Mouse (Mus musculus) intestine, embryonic 16.5 days (tissue): ENCODE results near the gene Gpld1. TPM values are rescaled to one million over a fixed set of nuclear protein-coding genes. Genes with fewer than 3 reads are reported as not detected.

Source experiments
- ATAC-seq: fragments of 200-750 bp; cut with Nextera tagmentation; 2 replicates; pipeline ENCODE4 v1.8.0; 2017; ENCODE audit warnings: moderate TSS enrichment, moderate library complexity
- H3K27ac ChIP-seq: fragments of 300-500 bp; sonication (generic); 2 replicates; pipeline ENCODE4 v1.5.1; 2014; ENCODE audit warnings: mild to moderate bottlenecking, low read length
- H3K27me3 ChIP-seq: fragments of 300-500 bp; sonication (generic); replicated peaks from 2 replicates; pipeline ENCODE4 v1.6.1; 2014; ENCODE audit warnings: low read length, control low read depth, mixed read lengths; ENCODE audit not compliant: control insufficient read depth, insufficient read depth
- H3K36me3 ChIP-seq: fragments of 300-500 bp; sonication (generic); 2 replicates; pipeline ENCODE4 v1.6.1; 2014; ENCODE audit warnings: low read length, control low read depth; ENCODE audit not compliant: control insufficient read depth, insufficient read depth
- H3K4me1 ChIP-seq: fragments of 300-500 bp; sonication (generic); 2 replicates; pipeline ENCODE4 v1.6.1; 2014; ENCODE audit warnings: low read length, control low read depth, mixed read lengths; ENCODE audit not compliant: control insufficient read depth, insufficient read depth
- H3K4me2 ChIP-seq: fragments of 300-500 bp; sonication (generic); 2 replicates; pipeline ENCODE4 v1.6.1; 2014; ENCODE audit warnings: low read depth, low read length, control low read depth
- H3K4me3 ChIP-seq: fragments of 300-500 bp; sonication (generic); 2 replicates; pipeline ENCODE4 v1.5.1; 2014; ENCODE audit warnings: mild to moderate bottlenecking, low read length
- H3K9ac ChIP-seq: fragments of 300-500 bp; sonication (generic); 2 replicates; pipeline ENCODE4 v1.6.1; 2014; ENCODE audit warnings: low read depth, low read length
- H3K9me3 ChIP-seq: fragments of 300-500 bp; sonication (generic); 2 replicates; pipeline ENCODE4 v1.6.1; 2016; ENCODE audit warnings: low read length, control low read depth; ENCODE audit not compliant: control insufficient read depth
- WGBS: fragments of 180-500 bp; shearing (Covaris S2); extraction: QIAGEN DNeasy Blood & Tissue Kit; methylation state at CpG from one replicate; pipeline ENCODE4 v1.1.7; 2014; 5-methylcytosine and 5-hydroxymethylcytosine counted together
- polyA plus RNA-seq: library from polyadenylated mRNA; unstranded; fragments of >200 nt; fragmentation: Nextera tagmentation; extraction: Ambion mirVana; gene quantifications from 2 replicates; pipeline ENCODE4 v1.2.1, GENCODE M21; 2015

Gpld1 gene
- polyA plus RNA-seq, 1 experiment from 2014 or later: 2.4 TPM

DNA sequence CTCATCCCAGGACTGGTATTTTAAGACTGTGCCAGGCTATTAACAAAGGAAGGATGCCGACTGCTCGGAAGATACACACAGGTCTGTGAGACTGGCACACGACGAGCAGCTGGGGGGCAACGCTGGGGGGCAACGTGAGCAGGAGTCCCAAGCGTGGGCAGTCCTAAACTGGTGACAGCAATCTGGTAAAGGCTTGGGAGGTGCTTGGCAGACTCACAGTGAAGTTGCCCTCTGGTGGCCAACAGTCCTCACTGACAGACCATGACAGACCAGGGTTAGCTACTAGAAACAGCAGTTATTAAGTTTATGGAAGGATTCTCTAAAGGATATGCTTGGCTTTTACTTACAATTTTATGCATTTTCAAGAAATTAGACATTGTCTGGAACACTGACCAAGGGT, 45.4 kb downstream of the Gpld1 start:
- 42% methylated on average over 7 of the region's 7 CpGs for WGBS
- H3K4me1 ChIP-seq: peaks cover under 1% of the 10 kb centered on the region; the same call in 1 of the 2 replicates
- H3K9ac ChIP-seq: no peak overlapping the region
- no peak overlapping the region for H3K4me3 ChIP-seq
- H3K27me3 ChIP-seq: no peaks in the 10 kb centered on the region
- no peaks in the 10 kb centered on the region for H3K9me3 ChIP-seq
- H3K27ac ChIP-seq: no peak overlapping the region
- peak; percentile 65 for ATAC-seq
- peaks cover 10% of the 10 kb centered on the region; the same call in 1 of the 2 replicates for H3K36me3 ChIP-seq
- H3K4me2 ChIP-seq: no peak overlapping the region

GRCm38 (mm10) chr13:24989006-24989405, 46.1 kb downstream of the Gpld1 start:
- Histone ChIP-seq H3K4me1 (peaks cover 3% of the 10 kb centered on the region; the same call in 1 of the 2 replicates), H3K4me2 (no peak overlapping the region), H3K4me3 (no peak overlapping the region), H3K27me3 (no peaks in the 10 kb centered on the region), H3K9me3 (no peaks in the 10 kb centered on the region), H3K36me3 (peaks cover 10% of the 10 kb centered on the region; the same call in 1 of the 2 replicates), H3K27ac (no peak overlapping the region), H3K9ac (no peak overlapping the region)
- 74% methylated on average over 6 of the region's 6 CpGs for WGBS
- ATAC-seq: no peak

- 35% methylated on average over 2 of the region's 2 CpGs for WGBS
Measured at GRCm38 (mm10) chr13:24993160-24993559, 50.2 kb downstream of the Gpld1 start.

DNA sequence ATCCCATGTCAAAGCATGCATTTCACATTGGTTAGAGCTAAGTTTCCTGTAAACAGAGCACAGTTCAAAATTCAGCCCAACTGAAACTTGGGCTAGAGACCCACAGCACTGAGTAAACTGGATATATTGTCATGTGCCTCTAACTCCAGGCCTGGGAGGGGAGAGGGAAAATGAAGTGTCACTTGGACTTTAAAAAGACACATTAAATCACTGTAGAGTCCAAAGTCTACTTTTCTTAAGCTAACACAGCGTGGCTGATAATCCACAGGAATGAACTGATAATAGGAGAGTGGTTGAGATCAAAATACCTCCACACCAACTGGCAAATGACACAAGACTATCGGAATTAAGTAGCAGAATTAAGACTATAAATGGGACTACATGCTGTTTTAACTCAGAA, 56.6 kb downstream of the Gpld1 start:
- Histone ChIP-seq H3K36me3 (peaks cover 15% of the 10 kb centered on the region), H3K4me3 (no peak overlapping the region), H3K9ac (no peak overlapping the region), H3K4me1 (no peaks in the 10 kb centered on the region), H3K4me2 (no peak overlapping the region), H3K27ac (peak overlapping the region; percentile 38; the same call in 1 of the 2 replicates), H3K27me3 (no peaks in the 10 kb centered on the region), H3K9me3 (no peaks in the 10 kb centered on the region)
- 53% methylated on average over 2 of the region's 2 CpGs for WGBS
- ATAC-seq: peak; percentile 91

More at GRCm38 (mm10) chr13:24993160-24993559, 50.2 kb downstream of the Gpld1 start:
- Histone ChIP-seq H3K4me3 (no peak overlapping the region), H3K4me1 (peaks cover 3% of the 10 kb centered on the region; the same call in 1 of the 2 replicates), H3K27ac (peak overlapping the region; percentile 43; the same call in 1 of the 2 replicates), H3K27me3 (no peaks in the 10 kb centered on the region), H3K9ac (no peak overlapping the region), H3K9me3 (no peaks in the 10 kb centered on the region), H3K4me2 (no peak overlapping the region), H3K36me3 (peaks cover 23% of the 10 kb centered on the region)
- peak; percentile 65; the same call in 1 of the 2 replicates for ATAC-seq

DNA sequence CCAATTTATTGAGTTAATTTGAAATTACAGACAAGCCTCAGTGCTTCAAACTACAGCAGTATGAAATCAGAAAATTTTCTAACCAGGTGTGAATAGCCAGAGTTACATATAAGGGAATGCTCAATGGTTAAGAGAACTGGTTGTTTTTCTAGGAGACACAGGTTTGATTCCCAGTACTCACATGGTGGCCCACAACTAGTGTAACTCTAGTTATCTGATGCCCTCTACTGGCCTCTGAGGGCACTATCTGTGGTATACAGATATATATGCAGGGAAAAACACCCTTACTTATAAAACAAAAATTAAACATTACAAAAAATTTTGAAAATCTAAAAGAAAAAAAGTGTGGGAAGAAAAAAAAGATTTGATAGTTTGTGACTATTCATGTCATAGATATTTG, 60.0 kb downstream of the Gpld1 start:
- no peak overlapping the region for H3K9ac ChIP-seq
- H3K27me3 ChIP-seq: no peaks in the 10 kb centered on the region
- ATAC-seq: no peak
- no peak overlapping the region for H3K27ac ChIP-seq
- H3K4me2 ChIP-seq: no peak overlapping the region
- H3K9me3 ChIP-seq: no peaks in the 10 kb centered on the region
- peaks cover 3% of the 10 kb centered on the region; the same call in 1 of the 2 replicates for H3K36me3 ChIP-seq
- H3K4me3 ChIP-seq: no peak overlapping the region
- H3K4me1 ChIP-seq: no peaks in the 10 kb centered on the region

GRCm38 (mm10) chr13:25007115-25007514, 64.2 kb downstream of the Gpld1 start:
- no peaks in the 10 kb centered on the region for H3K4me1 ChIP-seq
- no peak overlapping the region for H3K27ac ChIP-seq
- H3K27me3 ChIP-seq: no peaks in the 10 kb centered on the region
- no peaks in the 10 kb centered on the region for H3K9me3 ChIP-seq
- H3K9ac ChIP-seq: no peak overlapping the region
- no peak overlapping the region for H3K4me3 ChIP-seq
- ATAC-seq: no peak
- H3K36me3 ChIP-seq: peaks cover 3% of the 10 kb centered on the region; the same call in 1 of the 2 replicates
- WGBS: 88% methylated on average over 6 of the region's 8 CpGs
- no peak overlapping the region for H3K4me2 ChIP-seq

GRCm38 (mm10) chr13:25018316-25018715, 75.4 kb downstream of the Gpld1 start:
- Histone ChIP-seq H3K4me1 (peaks cover 14% of the 10 kb centered on the region; the same call in 1 of the 2 replicates), H3K27ac (no peak overlapping the region), H3K9me3 (no peaks in the 10 kb centered on the region), H3K9ac (no peak overlapping the region), H3K27me3 (no peaks in the 10 kb centered on the region), H3K4me2 (0 out of 2 replicates have a peak overlapping the region, but pooled peaks have one; percentile 76), H3K4me3 (no peak overlapping the region), H3K36me3 (no peaks in the 10 kb centered on the region)
- WGBS: 91% methylated on average over 9 of the region's 9 CpGs
- ATAC-seq: no peak

- H3K27ac ChIP-seq: peak within 1 kb of the TSS; percentile 66
- no peaks in the 10 kb centered on the region for H3K27me3 ChIP-seq
- H3K4me2 ChIP-seq: peak within 1 kb of the TSS; percentile 76
- no peaks in the 10 kb centered on the region for H3K36me3 ChIP-seq
- ATAC-seq: peak; percentile 94
- peak within 1 kb of the TSS; percentile 90 for H3K9ac ChIP-seq
- no peaks in the 10 kb centered on the region for H3K9me3 ChIP-seq
- H3K4me1 ChIP-seq: peaks cover 14% of the 10 kb centered on the region; the same call in 1 of the 2 replicates
- under 1% methylated on average over 84 of the region's 84 CpGs for WGBS
- peak within 1 kb of the TSS; percentile 87 for H3K4me3 ChIP-seq
Measured at GRCm38 (mm10) chr13:25019793-25020539, 77.0 kb downstream of the Gpld1 start, which contains the start of gene Mrs2. Gene Mrs2, minus strand, starts transcription at chr13:25020379.

- WGBS: 22% methylated on average over 4 of the region's 4 CpGs
- Histone ChIP-seq H3K9ac (peak overlapping the region; percentile 90), H3K9me3 (no peaks in the 10 kb centered on the region), H3K36me3 (no peaks in the 10 kb centered on the region), H3K27ac (peak overlapping the region; percentile 60), H3K27me3 (no peaks in the 10 kb centered on the region), H3K4me2 (peak overlapping the region; percentile 76), H3K4me1 (peaks cover 14% of the 10 kb centered on the region; the same call in 1 of the 2 replicates), H3K4me3 (peak overlapping the region; percentile 87)
- peak; percentile 39; the same call in 1 of the 2 replicates for ATAC-seq
Measured at GRCm38 (mm10) chr13:25020540-25020892, 77.6 kb downstream of the Gpld1 start.
